Mouse (Mus musculus): ENCODE measurements around the gene Zmym4.

The Zmym4 gene

DNA sequence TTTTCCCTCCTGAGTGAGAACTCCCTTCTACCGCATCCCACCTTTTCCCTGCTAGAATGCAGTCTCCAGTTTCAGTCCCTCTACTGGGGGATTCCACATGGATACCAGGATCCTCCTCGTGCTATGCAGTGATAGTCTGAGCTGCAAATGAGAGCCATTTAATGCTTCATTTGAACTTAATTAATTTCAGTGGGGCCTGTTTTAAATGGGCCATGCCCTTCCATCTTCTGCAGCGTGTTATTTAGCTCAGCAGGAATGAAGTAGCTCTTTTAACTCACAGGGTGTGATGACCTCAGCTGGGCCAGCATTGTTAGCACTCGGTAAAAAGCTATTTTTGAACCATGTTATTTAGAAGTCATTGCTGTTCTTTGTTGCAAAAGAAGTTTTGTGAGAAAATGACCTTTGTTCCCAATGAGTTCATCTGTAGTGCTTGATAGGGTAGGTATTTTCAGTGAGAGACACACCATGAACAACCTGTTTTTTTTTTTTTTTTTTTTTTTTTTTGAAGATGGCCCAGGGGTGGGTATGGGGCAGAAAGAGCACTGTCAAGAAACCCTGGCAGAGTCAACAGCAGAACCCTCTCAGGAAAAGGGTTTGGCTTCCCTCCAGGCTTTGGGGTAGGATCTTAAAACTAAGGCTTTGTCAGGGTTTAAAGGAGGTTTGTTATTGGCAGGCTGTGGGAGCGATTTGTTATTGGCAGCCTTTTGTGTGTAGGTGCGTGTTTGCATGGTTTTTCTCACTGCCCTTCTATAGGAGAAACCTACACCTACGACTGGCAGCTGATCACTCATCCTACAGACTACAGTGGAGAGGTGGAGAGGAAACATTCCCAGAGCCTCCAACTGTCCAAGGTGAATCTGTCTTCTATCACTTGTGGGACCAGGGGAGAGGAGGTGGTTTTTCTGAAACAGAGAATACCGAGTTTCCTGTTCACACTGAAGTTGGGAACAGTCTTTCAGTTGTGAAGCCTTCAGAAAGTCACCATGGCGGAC, 144.7 kb downstream of the Zmym4 start:
- no peak for DNase-seq (ENCODE audit: low spot score in 2 of 2)

DNA sequence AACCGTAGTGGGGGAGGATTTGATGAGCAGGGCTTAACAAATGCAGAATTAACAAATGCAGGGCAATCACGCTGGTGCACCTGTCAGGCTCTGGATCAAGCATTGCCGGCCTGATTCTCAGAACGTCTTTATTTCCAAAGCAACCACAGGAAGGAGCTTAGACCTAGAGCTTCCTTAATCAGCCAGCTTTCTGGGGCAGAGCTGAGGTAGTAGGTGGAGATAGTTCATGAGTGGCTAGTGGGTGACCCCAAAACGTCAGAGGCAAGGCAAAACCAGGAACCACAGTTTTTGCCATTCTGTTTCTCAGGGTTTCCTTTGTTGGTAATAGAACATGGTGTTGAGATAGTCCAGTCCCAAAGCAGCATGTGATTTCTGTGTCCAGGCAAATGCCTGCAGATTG, 153.1 kb downstream of the Zmym4 start:
- no peak for DNase-seq (ENCODE audit: low spot score in 2 of 2)

GRCm38 (mm10) chr4:126813212-126813611, 154.7 kb downstream of the Zmym4 start:
- DNase-seq (ENCODE audit: low spot score in 2 of 2): no peak
